Mouse (Mus musculus): ENCODE measurements around the gene Serpinb1b. TPM values are rescaled to one million over a fixed set of nuclear protein-coding genes. Genes with fewer than 3 reads are reported as not detected.

The Serpinb1b gene
- total and polyA plus RNA-seq, 3 experiments = not detected

DNA sequence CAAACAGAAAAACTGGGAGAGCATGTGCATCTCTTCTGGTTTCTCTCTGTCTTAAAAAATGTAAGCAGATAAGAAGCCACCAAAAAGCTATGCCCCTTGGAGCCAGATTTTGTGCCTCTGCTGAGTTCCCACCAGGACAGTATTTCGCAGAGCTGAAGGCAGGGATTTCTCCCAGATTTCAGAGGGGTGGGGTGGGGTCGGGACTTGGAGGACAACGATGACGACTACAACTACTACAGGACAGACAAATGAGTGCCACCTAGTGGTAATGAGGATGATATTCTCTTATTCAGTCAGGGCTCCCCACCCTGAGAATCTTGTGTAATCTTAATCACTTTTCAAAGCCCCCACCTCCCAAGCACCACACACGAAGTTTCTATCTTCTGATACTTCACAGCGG is 1.0 kb downstream of the Serpinb1b start (continued):
- no peak for TF ChIP-seq RCOR1 (IDR thresholded peaks at IDR 0.05; ENCODE audit: low read depth, low read length)
- no peak for TF ChIP-seq MXI1 (IDR thresholded peaks at IDR 0.05; ENCODE audit: low read depth, low read length)
- TF ChIP-seq TCF12 (IDR thresholded peaks at IDR 0.05; ENCODE audit: low read depth, low read length) = no peak
- TF ChIP-seq MAFK (IDR thresholded peaks at IDR 0.05; ENCODE audit: borderline replicate concordance, low read depth, low read length) = no peak

DNA sequence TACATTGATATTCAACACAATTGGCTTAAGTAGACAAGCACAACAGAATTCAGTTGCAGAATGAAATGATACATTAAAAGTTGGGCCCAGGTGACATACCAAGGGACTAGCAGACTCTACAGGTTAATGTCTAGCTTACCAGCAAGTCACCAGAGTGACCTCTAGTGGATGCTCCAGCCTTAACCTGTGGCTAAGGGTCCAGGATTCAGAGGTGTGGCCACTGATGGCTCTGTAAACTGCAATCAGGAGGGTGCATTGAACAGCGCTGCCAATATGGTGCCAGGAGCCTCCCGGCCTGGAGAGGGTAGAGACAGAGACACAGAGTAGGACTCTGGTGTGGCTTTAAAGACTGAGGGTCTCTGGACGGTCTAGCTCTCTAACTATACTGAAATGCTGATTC is 2.0 kb downstream of the Serpinb1b start:
- Histone ChIP-seq H3K4me3 (ENCODE audit: control insufficient read depth in 1 of 2, insufficient read depth in 1 of 2, low read depth in 2 of 2, low read length in 2 of 2) (no peak overlapping the region), H3K9ac (ENCODE audit: control insufficient read depth, low read depth, low read length, poor library complexity, severe bottlenecking) (no peak overlapping the region), H3K9me3 (replicated peaks; ENCODE audit: insufficient read depth, low read length) (no peaks in the 10 kb centered on the region), H3K79me2 (ENCODE audit: control insufficient read depth, insufficient read depth, low read length, poor library complexity) (no peaks in the 10 kb centered on the region), H3K36me3 (ENCODE audit: control insufficient read depth in 1 of 2, insufficient read depth in 2 of 2, low read length in 2 of 2) (no peaks in the 10 kb centered on the region), H3K4me1 (ENCODE audit: control insufficient read depth in 1 of 2, insufficient read depth in 2 of 2, low read length in 2 of 2) (no peaks in the 10 kb centered on the region), H3K27ac (ENCODE audit: control insufficient read depth, low read depth, low read length) (no peak overlapping the region), H3K27me3 (ENCODE audit: control insufficient read depth in 1 of 2, insufficient read depth in 2 of 2, low read length in 2 of 2) (no peaks in the 10 kb centered on the region)
- peak; percentile 20 for DNase-seq (ENCODE audit: low read depth, low spot score)
- TF ChIP-seq EP300 (IDR thresholded peaks at IDR 0.05; ENCODE audit: low read depth in 1 of 2, low read length in 2 of 2) (no peak), ZKSCAN1 (IDR thresholded peaks at IDR 0.05; ENCODE audit: low read depth, low read length) (no peak), CHD2 (IDR thresholded peaks at IDR 0.05; ENCODE audit: low read length) (no peak), USF1 (IDR thresholded peaks at IDR 0.05; ENCODE audit: low read depth, low read length) (no peak), SIN3A (IDR thresholded peaks at IDR 0.05; ENCODE audit: low read length) (no peak), MYB (IDR thresholded peaks at IDR 0.05; ENCODE audit: low read depth, low read length) (no peak), MEF2A (IDR thresholded peaks at IDR 0.05; ENCODE audit: extremely low read depth, insufficient replicate concordance, low read depth, low read length, poor library complexity, severe bottlenecking) (no peak), TAL1 (IDR thresholded peaks at IDR 0.05; ENCODE audit: low read length) (no peak), TCF12 (IDR thresholded peaks at IDR 0.05; ENCODE audit: low read depth, low read length) (no peak), CTCF (IDR thresholded peaks at IDR 0.05 in 2 of 3, conservative IDR thresholded peaks at IDR 0.05 in 1 of 3; ENCODE audit: control insufficient read depth in 1 of 3, insufficient read depth in 1 of 3, low read depth in 2 of 3, low read length in 3 of 3, poor library complexity in 1 of 3, severe bottlenecking in 1 of 3) (peak; percentile 38 to 60 (median 42)), POLR2A (IDR thresholded peaks at IDR 0.05; ENCODE audit: control insufficient read depth in 1 of 2, insufficient read depth in 1 of 2, low read depth in 1 of 2, low read length in 2 of 2, poor library complexity in 1 of 2) (no peak), MXI1 (IDR thresholded peaks at IDR 0.05; ENCODE audit: low read depth, low read length) (no peak), UBTF (IDR thresholded peaks at IDR 0.05; ENCODE audit: borderline replicate concordance, insufficient read depth, low read depth, low read length) (no peak), ELF1 (IDR thresholded peaks at IDR 0.05; ENCODE audit: low read depth, low read length) (no peak), ZC3H11A (IDR thresholded peaks at IDR 0.05; ENCODE audit: low read depth, low read length) (peak; percentile 31; the same call in 1 of the 2 replicates), BHLHE40 (IDR thresholded peaks at IDR 0.05; ENCODE audit: borderline replicate concordance, low read depth, low read length) (no peak), SMC3 (IDR thresholded peaks at IDR 0.05; ENCODE audit: low read depth, low read length) (peak; percentile 67), NELFE (IDR thresholded peaks at IDR 0.05; ENCODE audit: low read depth, low read length) (no peak), POLR2AphosphoS5 (IDR thresholded peaks at IDR 0.05; ENCODE audit: borderline replicate concordance, low read depth, low read length) (no peak), E2F4 (IDR thresholded peaks at IDR 0.05; ENCODE audit: borderline replicate concordance, low read depth, low read length) (no peak), JUND (IDR thresholded peaks at IDR 0.05; ENCODE audit: low read depth, low read length) (no peak), KAT2A (conservative IDR thresholded peaks at IDR 0.05; ENCODE audit: low read depth, low read length) (no peak), RAD21 (IDR thresholded peaks at IDR 0.05; ENCODE audit: low read depth, low read length) (peak; percentile 51), GABPA (IDR thresholded peaks at IDR 0.05; ENCODE audit: low read depth, low read length) (no peak), GATA1 (IDR thresholded peaks at IDR 0.05; ENCODE audit: low read depth, low read length) (no peak), MYC (IDR thresholded peaks at IDR 0.05; ENCODE audit: low read depth, low read length) (no peak)

Measured in MEL (cell line).